Mouse (Mus musculus): ENCODE results near the gene Msantd2. TPM values are rescaled to one million over a fixed set of nuclear protein-coding genes. Genes with fewer than 3 reads are reported as not detected.

Msantd2 gene
- polyA plus RNA-seq, 2 experiments: 26.7 to 74.2 TPM

DNA sequence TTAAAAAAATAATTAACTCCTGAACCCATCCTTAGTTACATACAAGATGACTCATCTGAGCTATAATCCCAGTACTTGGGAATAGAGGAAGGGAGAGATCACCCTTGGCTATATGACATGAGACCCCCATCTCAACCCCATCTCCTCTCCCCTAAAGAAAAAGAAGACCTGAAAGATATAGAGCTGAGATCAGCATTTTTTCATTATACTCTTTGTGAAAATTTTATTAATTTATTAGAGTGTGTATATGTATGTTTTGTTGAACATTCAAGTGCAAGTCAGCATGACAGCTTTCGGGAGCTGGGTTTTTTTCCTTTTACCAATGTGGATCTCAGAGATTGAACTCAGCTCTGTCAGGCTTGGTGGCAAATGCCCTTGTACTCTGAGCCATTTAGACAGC, 12.1 kb downstream of the Msantd2 start:
- no peak for ATAC-seq (ENCODE audit: low FRiP score, low read depth)
- no peak for TF ChIP-seq POLR2A (IDR thresholded peaks at IDR 0.05; ENCODE audit: borderline replicate concordance, extremely low read depth, insufficient read depth, insufficient read length)
- H3K27me3 ChIP-seq (ENCODE audit: control insufficient read depth, insufficient read depth, low read length): no peaks in the 10 kb centered on the region

DNA sequence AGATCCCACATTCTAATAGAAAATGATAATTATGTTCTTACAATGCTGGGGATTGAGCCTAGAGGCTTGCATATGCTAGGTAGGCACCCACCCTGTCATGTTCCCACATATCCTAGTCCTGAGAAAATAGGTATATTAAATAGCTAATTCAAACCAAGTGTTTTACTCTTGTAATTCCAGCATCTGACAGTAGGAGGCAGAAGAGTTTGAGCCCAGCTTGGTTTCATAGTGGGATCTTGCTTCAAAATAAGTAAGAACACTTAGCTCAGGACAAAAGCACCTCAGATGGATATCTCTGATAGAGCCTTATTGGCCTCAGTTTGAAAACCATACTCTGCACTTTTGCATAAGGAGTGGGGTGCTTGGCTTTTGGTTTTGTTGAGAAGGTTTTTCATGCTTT, 15.2 kb downstream of the Msantd2 start:
- Histone ChIP-seq H3K4me1 (ENCODE audit: control insufficient read depth, insufficient read depth, low read length) (no peaks in the 10 kb centered on the region), H3K4me3 (replicated peaks; ENCODE audit: low read length) (no peak overlapping the region), H3K9me3 (ENCODE audit: control insufficient read depth, low read length) (no peaks in the 10 kb centered on the region), H3K27me3 (ENCODE audit: control insufficient read depth, insufficient read depth, low read length) (no peaks in the 10 kb centered on the region), H3K27ac (replicated peaks; ENCODE audit: low read depth, low read length) (no peak overlapping the region), H3K36me3 (ENCODE audit: control insufficient read depth, insufficient read depth, low read length) (0 out of 2 replicates have a peak, but pooled peaks cover 3% of the 10 kb centered on the region), H3K4me2 (replicated peaks; ENCODE audit: low read depth, low read length, severe bottlenecking) (no peak overlapping the region), H3K9ac (ENCODE audit: low read depth, low read length, severe bottlenecking) (no peak overlapping the region)
- no peak for TF ChIP-seq POLR2A (IDR thresholded peaks at IDR 0.05; ENCODE audit: borderline replicate concordance, extremely low read depth, insufficient read depth, insufficient read length)
- ATAC-seq (ENCODE audit: low FRiP score, low read depth): no peak
- DNase-seq (ENCODE audit: low spot score): no peak

More for the DNA sequence above, 12.1 kb downstream of the Msantd2 start:
- no peak for DNase-seq (ENCODE audit: low spot score)
- no peaks in the 10 kb centered on the region for H3K9me3 ChIP-seq (ENCODE audit: control insufficient read depth, low read length)
- H3K4me1 ChIP-seq (ENCODE audit: control insufficient read depth, insufficient read depth, low read length): no peaks in the 10 kb centered on the region
- H3K4me2 ChIP-seq (replicated peaks; ENCODE audit: low read depth, low read length, severe bottlenecking): no peak overlapping the region
- no peak overlapping the region for H3K4me3 ChIP-seq (replicated peaks; ENCODE audit: low read length)
- no peak overlapping the region for H3K9ac ChIP-seq (ENCODE audit: low read depth, low read length, severe bottlenecking)
- 0 out of 2 replicates have a peak, but pooled peaks cover 3% of the 10 kb centered on the region for H3K36me3 ChIP-seq (ENCODE audit: control insufficient read depth, insufficient read depth, low read length)
- no peak overlapping the region for H3K27ac ChIP-seq (replicated peaks; ENCODE audit: low read depth, low read length)
- 96% methylated on average over 1 of the region's 1 CpGs for WGBS

DNA sequence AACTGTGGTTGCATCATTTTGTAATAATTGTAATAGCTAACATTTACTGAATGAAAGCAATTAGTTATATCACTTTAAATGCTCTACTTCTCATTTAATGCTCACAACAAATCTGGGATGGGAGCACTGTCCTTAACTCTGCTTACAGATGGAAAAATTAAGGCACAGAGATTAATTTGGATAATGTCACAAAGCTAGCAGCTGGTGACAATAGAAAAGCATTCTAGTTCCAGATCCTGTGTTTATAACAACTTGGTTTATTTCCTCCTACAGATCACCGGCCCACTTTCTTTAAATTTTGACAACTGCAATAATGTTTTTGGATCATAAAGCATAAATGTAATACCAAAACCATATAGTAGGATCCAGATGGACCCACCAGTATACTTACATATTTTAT, 16.9 kb downstream of the Msantd2 start:
- Histone ChIP-seq H3K9ac (ENCODE audit: low read depth, low read length, severe bottlenecking) (no peak overlapping the region), H3K4me2 (replicated peaks; ENCODE audit: low read depth, low read length, severe bottlenecking) (no peak overlapping the region), H3K36me3 (ENCODE audit: control insufficient read depth, insufficient read depth, low read length) (no peaks in the 10 kb centered on the region), H3K9me3 (ENCODE audit: control insufficient read depth, low read length) (no peaks in the 10 kb centered on the region), H3K27me3 (ENCODE audit: control insufficient read depth, insufficient read depth, low read length) (no peaks in the 10 kb centered on the region), H3K4me3 (replicated peaks; ENCODE audit: low read length) (no peak overlapping the region), H3K27ac (replicated peaks; ENCODE audit: low read depth, low read length) (no peak overlapping the region), H3K4me1 (ENCODE audit: control insufficient read depth, insufficient read depth, low read length) (no peaks in the 10 kb centered on the region)
- ATAC-seq (ENCODE audit: low FRiP score, low read depth) (no peak), DNase-seq (ENCODE audit: low spot score) (no peak)
- no peak for TF ChIP-seq POLR2A (IDR thresholded peaks at IDR 0.05; ENCODE audit: borderline replicate concordance, extremely low read depth, insufficient read depth, insufficient read length)
- 88% methylated on average over 1 of the region's 1 CpGs for WGBS

DNA sequence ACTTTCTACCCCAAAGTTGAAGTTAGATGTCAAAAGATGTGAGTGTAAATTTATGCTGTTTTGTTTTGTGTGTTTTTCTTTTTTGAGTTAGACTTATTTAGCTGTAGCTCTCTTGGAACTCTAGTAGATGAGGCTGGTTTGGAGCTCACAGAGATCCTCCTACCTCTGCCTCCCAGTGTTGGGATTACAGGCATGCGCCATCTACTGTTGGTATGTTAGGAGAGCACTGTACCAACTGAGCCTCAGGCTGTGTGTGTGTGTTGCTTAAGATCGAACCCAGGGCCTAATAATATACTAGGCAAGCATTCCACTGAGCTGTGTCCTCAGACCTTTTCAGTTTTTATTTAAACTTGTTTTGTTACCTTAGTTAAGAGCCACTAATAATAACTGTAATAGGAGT, 23.0 kb downstream of the Msantd2 start:
- H3K9ac ChIP-seq (ENCODE audit: low read depth, low read length, severe bottlenecking): no peak overlapping the region
- no peaks in the 10 kb centered on the region for H3K4me1 ChIP-seq (ENCODE audit: control insufficient read depth, insufficient read depth, low read length)
- no peak overlapping the region for H3K4me3 ChIP-seq (replicated peaks; ENCODE audit: low read length)
- no peak for DNase-seq (ENCODE audit: low spot score)
- TF ChIP-seq POLR2A (IDR thresholded peaks at IDR 0.05; ENCODE audit: borderline replicate concordance, extremely low read depth, insufficient read depth, insufficient read length): no peak
- H3K36me3 ChIP-seq (ENCODE audit: control insufficient read depth, insufficient read depth, low read length): no peaks in the 10 kb centered on the region
- H3K4me2 ChIP-seq (replicated peaks; ENCODE audit: low read depth, low read length, severe bottlenecking): no peak overlapping the region
- WGBS: 94% methylated on average over 2 of the region's 2 CpGs
- H3K9me3 ChIP-seq (ENCODE audit: control insufficient read depth, low read length): no peaks in the 10 kb centered on the region
- no peak overlapping the region for H3K27ac ChIP-seq (replicated peaks; ENCODE audit: low read depth, low read length)
- H3K27me3 ChIP-seq (ENCODE audit: control insufficient read depth, insufficient read depth, low read length): no peaks in the 10 kb centered on the region
- ATAC-seq (ENCODE audit: low FRiP score, low read depth): no peak

DNA sequence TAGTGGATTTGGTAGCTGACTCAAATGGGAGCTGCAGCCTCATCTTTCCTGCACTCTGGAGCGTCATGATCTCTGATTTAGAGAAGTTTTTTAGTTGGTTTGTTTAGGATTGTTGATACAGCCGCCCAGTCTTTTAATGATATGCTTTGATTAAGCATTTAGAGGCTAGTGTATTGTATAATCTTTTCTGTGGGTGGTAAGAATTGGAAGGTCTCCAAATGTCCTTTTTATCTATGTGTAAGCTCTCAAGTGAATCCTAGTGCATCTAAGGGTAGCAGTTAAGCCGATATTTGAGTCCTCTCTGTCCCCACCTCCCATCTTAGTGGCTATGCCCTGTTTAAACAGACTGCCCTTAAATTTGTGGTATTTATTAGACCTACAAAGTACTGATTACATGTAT, 25.3 kb downstream of the Msantd2 start:
- Histone ChIP-seq H3K27me3 (ENCODE audit: control insufficient read depth, insufficient read depth, low read length) (no peaks in the 10 kb centered on the region), H3K4me2 (replicated peaks; ENCODE audit: low read depth, low read length, severe bottlenecking) (no peak overlapping the region), H3K9ac (ENCODE audit: low read depth, low read length, severe bottlenecking) (no peak overlapping the region), H3K36me3 (ENCODE audit: control insufficient read depth, insufficient read depth, low read length) (peaks cover 9% of the 10 kb centered on the region), H3K4me1 (ENCODE audit: control insufficient read depth, insufficient read depth, low read length) (no peaks in the 10 kb centered on the region), H3K27ac (replicated peaks; ENCODE audit: low read depth, low read length) (no peak overlapping the region), H3K4me3 (replicated peaks; ENCODE audit: low read length) (no peak overlapping the region), H3K9me3 (ENCODE audit: control insufficient read depth, low read length) (no peaks in the 10 kb centered on the region)
- ATAC-seq (ENCODE audit: low FRiP score, low read depth): no peak
- WGBS: 83% methylated on average over 3 of the region's 3 CpGs
- no peak for TF ChIP-seq POLR2A (IDR thresholded peaks at IDR 0.05; ENCODE audit: borderline replicate concordance, extremely low read depth, insufficient read depth, insufficient read length)
- DNase-seq (ENCODE audit: low spot score): no peak

GRCm38 (mm10) chr9:37517467-37517866, 28.3 kb downstream of the Msantd2 start:
- H3K27me3 ChIP-seq (ENCODE audit: control insufficient read depth, insufficient read depth, low read length): no peaks in the 10 kb centered on the region
- no peak overlapping the region for H3K27ac ChIP-seq (replicated peaks; ENCODE audit: low read depth, low read length)
- no peak for TF ChIP-seq POLR2A (IDR thresholded peaks at IDR 0.05; ENCODE audit: borderline replicate concordance, extremely low read depth, insufficient read depth, insufficient read length)
- 80% methylated on average over 1 of the region's 1 CpGs for WGBS
- H3K9me3 ChIP-seq (ENCODE audit: control insufficient read depth, low read length): no peaks in the 10 kb centered on the region
- no peak for DNase-seq (ENCODE audit: low spot score)
- H3K36me3 ChIP-seq (ENCODE audit: control insufficient read depth, insufficient read depth, low read length): peaks cover 30% of the 10 kb centered on the region
- no peaks in the 10 kb centered on the region for H3K4me1 ChIP-seq (ENCODE audit: control insufficient read depth, insufficient read depth, low read length)
- ATAC-seq (ENCODE audit: low FRiP score, low read depth): no peak
- H3K4me2 ChIP-seq (replicated peaks; ENCODE audit: low read depth, low read length, severe bottlenecking): no peak overlapping the region
- no peak overlapping the region for H3K4me3 ChIP-seq (replicated peaks; ENCODE audit: low read length)
- no peak overlapping the region for H3K9ac ChIP-seq (ENCODE audit: low read depth, low read length, severe bottlenecking)

Data from limb, embryonic 14.5 days (tissue).